Mouse (Mus musculus): ENCODE results near the gene Uqcrq.
A peak's percentile ranks its signal among the peaks of the same experiment; 100 is the strongest.

Gene Uqcrq

GRCm38 (mm10) chr11:53433057-53433456 lies 2.4 kb upstream of the Uqcrq start:
- no peak for TF ChIP-seq GATA4 (IDR thresholded peaks at IDR 0.05; ENCODE audit: insufficient replicate concordance, low read length)

- peak; percentile 88 for TF ChIP-seq GATA4 (IDR thresholded peaks at IDR 0.05; ENCODE audit: insufficient replicate concordance, low read length)
Observed at GRCm38 (mm10) chr11:53431347-53432056, 871 bp upstream of the Uqcrq start.

- TF ChIP-seq GATA4 (IDR thresholded peaks at IDR 0.05; ENCODE audit: insufficient replicate concordance, low read length), result peak; percentile 79; the same call in 1 of the 2 replicates
Observed at GRCm38 (mm10) chr11:53430300-53430669, 346 bp downstream of the Uqcrq start.

GRCm38 (mm10) chr11:53429182-53429581 lies 1.4 kb downstream of the Uqcrq start:
- TF ChIP-seq GATA4 (IDR thresholded peaks at IDR 0.05; ENCODE audit: insufficient replicate concordance, low read length), result no peak

- no peak for TF ChIP-seq GATA4 (IDR thresholded peaks at IDR 0.05; ENCODE audit: insufficient replicate concordance, low read length)
Observed at GRCm38 (mm10) chr11:53428716-53429057, 1.9 kb downstream of the Uqcrq start.

- TF ChIP-seq GATA4 (IDR thresholded peaks at IDR 0.05; ENCODE audit: insufficient replicate concordance, low read length), result no peak
Observed at GRCm38 (mm10) chr11:53427993-53428715, 2.5 kb downstream of the Uqcrq start.

- no peak for TF ChIP-seq GATA4 (IDR thresholded peaks at IDR 0.05; ENCODE audit: insufficient replicate concordance, low read length)
Observed at GRCm38 (mm10) chr11:53425711-53426255, 4.8 kb downstream of the Uqcrq start.

- no peak for TF ChIP-seq GATA4 (IDR thresholded peaks at IDR 0.05; ENCODE audit: insufficient replicate concordance, low read length)
Observed at GRCm38 (mm10) chr11:53425251-53425650, 5.4 kb downstream of the Uqcrq start.

GRCm38 (mm10) chr11:53424826-53425225 lies 5.8 kb downstream of the Uqcrq start:
- no peak for TF ChIP-seq GATA4 (IDR thresholded peaks at IDR 0.05; ENCODE audit: insufficient replicate concordance, low read length)

- TF ChIP-seq GATA4 (IDR thresholded peaks at IDR 0.05; ENCODE audit: insufficient replicate concordance, low read length), result peak; percentile 99
Observed at GRCm38 (mm10) chr11:53423036-53423435, 7.6 kb downstream of the Uqcrq start, which contains the start of gene Leap2. Leap2 (minus strand) TSS chr11:53423170.

GRCm38 (mm10) chr11:53418048-53418447 lies 12.6 kb downstream of the Uqcrq start:
- TF ChIP-seq GATA4 (IDR thresholded peaks at IDR 0.05; ENCODE audit: insufficient replicate concordance, low read length), result no peak

- TF ChIP-seq GATA4 (IDR thresholded peaks at IDR 0.05; ENCODE audit: insufficient replicate concordance, low read length), result no peak
Observed at GRCm38 (mm10) chr11:53413871-53414270, 16.8 kb downstream of the Uqcrq start.

- TF ChIP-seq GATA4 (IDR thresholded peaks at IDR 0.05; ENCODE audit: insufficient replicate concordance, low read length), result no peak
Observed at GRCm38 (mm10) chr11:53411738-53412137, 18.9 kb downstream of the Uqcrq start.

- no peak for TF ChIP-seq GATA4 (IDR thresholded peaks at IDR 0.05; ENCODE audit: insufficient replicate concordance, low read length)
Observed at GRCm38 (mm10) chr11:53403638-53404037, 27.0 kb downstream of the Uqcrq start.

GRCm38 (mm10) chr11:53393856-53394255 lies 36.8 kb downstream of the Uqcrq start:
- TF ChIP-seq GATA4 (IDR thresholded peaks at IDR 0.05; ENCODE audit: insufficient replicate concordance, low read length), result no peak

GRCm38 (mm10) chr11:53383758-53384428 lies 46.7 kb downstream of the Uqcrq start:
- TF ChIP-seq GATA4 (IDR thresholded peaks at IDR 0.05; ENCODE audit: insufficient replicate concordance, low read length), result no peak

All from liver, adult (tissue).